Mouse (Mus musculus) frontal cortex, postnatal 10 days (tissue): Measurements from ENCODE around the gene Ezh1.
A peak's percentile ranks its signal among the peaks of the same experiment; 100 is the strongest.
"Not testable (repeated sequence)": the region's sequence is repeated elsewhere in the genome, so short reads cannot be mapped to it uniquely, and the experiment has no call there.

ENCODE experiments used
- DNase-seq, 2 experiments: peaks; one replicate each; pipeline ENCODE4 v3.0.0; 2022; ENCODE audit warnings: low spot score in 2 of 2, mixed read lengths in 1 of 2

Gene Ezh1

DNA sequence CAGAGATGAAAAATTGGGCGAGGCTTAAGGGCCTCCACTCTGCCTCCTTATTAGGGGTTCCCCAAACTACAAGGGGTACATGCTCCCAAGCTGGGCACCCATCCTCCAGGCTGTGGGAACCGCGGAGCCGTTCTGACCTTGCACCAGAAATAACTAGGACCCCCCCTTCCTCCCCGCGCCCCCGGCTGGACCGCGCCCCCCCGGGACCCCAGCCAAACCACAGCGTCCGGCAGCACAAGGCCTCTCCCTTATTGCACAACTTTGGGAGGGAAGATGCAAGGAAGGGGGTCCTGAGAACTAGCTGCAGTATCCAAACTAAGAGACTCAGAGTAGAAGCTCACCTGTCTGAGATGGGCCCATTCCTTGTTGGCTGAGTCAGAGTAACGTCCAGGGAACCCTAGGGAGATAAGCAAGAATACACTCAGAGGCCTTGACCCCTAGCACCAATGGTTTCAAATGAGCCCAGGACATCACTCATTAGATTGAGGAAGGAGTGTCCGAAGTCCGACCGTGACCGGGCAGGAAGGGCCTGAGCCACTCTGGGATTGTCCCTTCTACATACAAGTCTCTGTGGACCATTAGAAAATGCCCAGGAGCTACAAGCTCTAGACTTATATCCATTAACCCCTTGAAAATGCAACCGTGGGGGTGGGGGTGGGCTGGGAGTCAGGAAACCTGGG lies 57.8 kb downstream of the Ezh1 start:
- DNase-seq, result no peak

GRCm38 (mm10) chr11:101167963-101168300 lies 58.3 kb downstream of the Ezh1 start:
- no peak for DNase-seq

DNA sequence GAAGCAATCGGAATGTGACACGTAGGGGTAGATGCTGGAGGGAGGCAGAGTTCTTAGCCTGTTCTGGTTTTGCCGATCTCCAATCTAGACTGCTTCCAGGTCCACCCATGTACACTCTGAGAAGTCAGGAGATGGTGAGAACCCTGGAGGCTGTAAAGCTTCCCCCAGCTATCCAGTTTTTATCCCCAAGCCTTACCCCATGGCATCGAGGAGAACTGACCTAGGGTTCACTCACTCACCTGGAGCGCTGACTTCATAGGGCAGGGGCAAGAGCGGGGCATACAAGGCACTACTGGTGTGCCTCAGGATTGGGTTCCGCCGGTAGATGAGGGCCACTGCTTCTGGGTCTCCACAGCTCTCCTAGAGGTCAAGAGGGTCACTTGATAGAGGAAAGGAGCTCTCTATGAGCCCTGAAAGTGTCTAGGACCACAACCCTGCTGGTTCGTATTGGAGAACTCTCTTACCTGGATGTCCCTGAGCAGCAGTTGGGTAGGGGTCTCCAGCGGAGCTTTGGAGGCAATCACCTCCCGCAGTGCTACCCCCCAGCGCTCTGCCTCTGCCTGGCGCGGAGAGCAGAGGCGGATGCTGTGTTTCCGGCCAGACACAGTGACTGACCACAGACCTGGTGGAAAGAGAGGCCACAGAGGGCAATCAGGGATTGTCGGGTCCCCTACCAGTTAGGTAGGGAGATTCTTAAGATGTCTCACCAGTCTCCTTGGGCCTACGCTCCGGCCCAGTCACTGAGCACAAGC lies 58.9 kb downstream of the Ezh1 start:
- no peak for DNase-seq

GRCm38 (mm10) chr11:101166357-101166756 lies 59.9 kb downstream of the Ezh1 start:
- no peak for DNase-seq

DNA sequence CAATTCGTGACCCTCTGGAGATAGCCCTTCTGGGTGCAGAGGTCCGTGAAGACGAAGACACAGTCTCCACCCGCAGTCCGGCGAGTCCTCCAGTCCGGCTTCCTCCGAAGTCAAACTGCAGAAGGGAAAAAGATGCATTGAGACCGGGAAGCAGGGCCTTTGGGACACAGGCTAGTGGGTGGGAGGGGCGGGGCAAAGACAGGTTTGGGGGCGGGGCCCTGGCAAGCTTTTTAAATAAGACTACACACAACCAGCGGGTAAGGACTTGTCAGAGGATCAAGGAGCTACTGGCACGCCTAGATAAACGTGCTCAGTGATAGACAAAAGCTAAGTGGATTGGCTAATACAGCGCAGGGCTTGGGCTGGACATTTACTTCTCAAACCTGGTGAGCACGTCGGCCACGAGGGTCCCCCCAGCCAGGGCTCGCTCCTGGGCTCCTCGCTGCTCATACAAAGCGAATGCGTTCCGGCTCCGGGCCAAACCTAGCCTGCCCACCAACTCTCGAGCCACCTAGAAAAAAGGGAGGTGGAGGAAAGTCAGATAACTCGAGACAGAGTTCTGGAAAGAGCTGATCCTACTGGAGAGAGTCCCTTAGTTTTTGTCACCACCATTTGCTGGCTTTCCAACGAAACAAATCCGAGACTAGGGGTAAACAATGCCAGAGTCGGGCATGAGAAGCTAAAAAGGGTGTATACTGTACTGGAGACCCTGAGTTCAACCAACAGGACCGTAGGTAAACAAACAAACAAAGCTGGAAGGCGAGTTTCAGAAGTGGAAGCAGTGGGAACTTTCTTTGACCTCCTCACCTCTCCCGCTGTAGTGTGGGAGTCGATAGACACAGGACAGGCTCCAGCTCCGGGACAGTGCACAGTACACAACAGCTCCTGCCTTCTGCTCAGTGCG lies 61.3 kb downstream of the Ezh1 start:
- DNase-seq, result no peak

DNA sequence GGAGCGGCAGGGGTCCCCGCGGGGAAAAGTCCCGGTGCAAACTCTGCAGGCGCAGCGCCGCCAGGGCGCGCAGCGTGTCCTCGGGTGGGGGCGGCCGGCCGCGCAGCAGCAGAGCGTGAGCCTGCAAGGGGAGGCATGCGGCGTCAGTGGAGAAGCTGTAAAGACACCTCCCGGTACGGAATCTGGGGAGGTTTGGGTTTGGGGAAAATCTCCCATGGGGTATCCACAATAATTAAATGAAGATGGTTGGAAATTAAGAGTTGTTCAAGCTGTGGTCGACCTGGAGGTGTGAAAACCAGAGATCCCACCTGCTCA lies 62.0 kb downstream of the Ezh1 start:
- no peak for DNase-seq

- DNase-seq, result no peak
Observed at GRCm38 (mm10) chr11:101163476-101164350, 62.5 kb downstream of the Ezh1 start.

- DNase-seq, result no peak
Observed at GRCm38 (mm10) chr11:101162772-101163171, 63.5 kb downstream of the Ezh1 start.

- DNase-seq, result no peak
Observed at GRCm38 (mm10) chr11:101162301-101162700, 64.0 kb downstream of the Ezh1 start.

DNA sequence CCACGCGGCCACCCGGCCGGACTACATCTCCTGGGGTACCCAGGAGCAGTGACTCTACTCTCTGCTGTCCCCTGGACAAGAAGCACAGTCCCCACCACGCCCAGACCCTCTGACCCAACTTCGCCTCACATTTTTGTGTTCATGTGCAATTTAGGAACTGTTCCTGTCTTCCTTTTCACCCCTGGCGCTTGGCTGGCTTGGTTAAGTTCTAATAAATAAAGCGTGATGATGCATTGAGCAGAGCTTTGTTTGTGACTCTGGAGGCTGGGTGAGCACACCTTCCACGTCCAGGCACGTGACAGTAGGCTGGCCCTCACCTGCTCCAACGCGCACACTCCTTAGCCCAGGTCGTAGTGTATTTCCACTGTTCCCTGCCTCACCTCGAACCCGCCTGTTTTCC lies 64.7 kb downstream of the Ezh1 start:
- no peak for DNase-seq

GRCm38 (mm10) chr11:101160981-101161505 lies 65.2 kb downstream of the Ezh1 start:
- DNase-seq, result not testable (repeated sequence)

- DNase-seq, result not testable (repeated sequence)
Observed at GRCm38 (mm10) chr11:101160151-101160550, 66.1 kb downstream of the Ezh1 start.

GRCm38 (mm10) chr11:101155728-101156371 lies 70.4 kb downstream of the Ezh1 start, which contains the start of gene Tubg2:
TSS of gene Tubg2 (plus strand) at chr11:101155907.
- peak; percentile 69 to 72 for DNase-seq

- DNase-seq, result no peak
Observed at GRCm38 (mm10) chr11:101155151-101155550, 71.1 kb downstream of the Ezh1 start.

DNA sequence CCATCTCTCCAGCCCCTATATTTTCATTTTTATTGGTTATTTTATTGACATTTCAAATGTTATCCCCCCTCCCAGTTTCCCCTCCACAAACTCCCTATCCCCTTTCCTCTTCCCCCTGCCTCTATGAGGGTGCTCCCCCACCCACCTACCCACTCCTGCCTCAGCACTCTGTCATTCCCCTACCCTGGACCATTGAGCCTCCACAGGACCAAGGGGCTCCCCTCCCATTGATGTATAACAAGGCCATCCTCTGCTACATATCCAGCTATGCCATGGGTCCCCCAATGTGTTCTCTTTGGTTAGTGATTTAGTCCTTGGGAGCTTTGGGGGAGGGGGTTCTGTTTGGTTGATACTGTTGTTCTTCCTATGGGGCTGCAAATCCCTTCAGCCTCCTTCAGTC lies 71.6 kb downstream of the Ezh1 start:
- DNase-seq, result no peak

- DNase-seq, result no peak
Observed at GRCm38 (mm10) chr11:101152825-101153224, 73.4 kb downstream of the Ezh1 start.

DNA sequence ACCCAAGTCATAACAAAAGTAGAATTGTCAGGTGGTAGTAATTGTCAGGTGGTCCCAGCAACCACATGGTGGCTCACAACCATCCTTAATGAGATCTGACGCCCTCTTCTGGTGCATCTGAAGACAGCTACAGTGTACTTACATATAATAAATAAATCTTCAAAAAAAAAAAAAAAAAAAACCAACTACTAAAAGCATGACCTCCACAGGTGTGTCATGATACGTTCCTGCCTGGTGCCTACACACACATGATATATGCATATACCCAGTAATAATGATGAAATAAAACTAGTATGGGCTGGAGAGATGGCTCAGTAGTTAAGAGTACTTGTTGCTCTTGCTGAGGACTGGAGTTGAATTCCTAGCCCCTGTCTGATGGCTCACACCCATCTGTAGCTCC lies 75.2 kb downstream of the Ezh1 start:
- DNase-seq, result no peak

DNA sequence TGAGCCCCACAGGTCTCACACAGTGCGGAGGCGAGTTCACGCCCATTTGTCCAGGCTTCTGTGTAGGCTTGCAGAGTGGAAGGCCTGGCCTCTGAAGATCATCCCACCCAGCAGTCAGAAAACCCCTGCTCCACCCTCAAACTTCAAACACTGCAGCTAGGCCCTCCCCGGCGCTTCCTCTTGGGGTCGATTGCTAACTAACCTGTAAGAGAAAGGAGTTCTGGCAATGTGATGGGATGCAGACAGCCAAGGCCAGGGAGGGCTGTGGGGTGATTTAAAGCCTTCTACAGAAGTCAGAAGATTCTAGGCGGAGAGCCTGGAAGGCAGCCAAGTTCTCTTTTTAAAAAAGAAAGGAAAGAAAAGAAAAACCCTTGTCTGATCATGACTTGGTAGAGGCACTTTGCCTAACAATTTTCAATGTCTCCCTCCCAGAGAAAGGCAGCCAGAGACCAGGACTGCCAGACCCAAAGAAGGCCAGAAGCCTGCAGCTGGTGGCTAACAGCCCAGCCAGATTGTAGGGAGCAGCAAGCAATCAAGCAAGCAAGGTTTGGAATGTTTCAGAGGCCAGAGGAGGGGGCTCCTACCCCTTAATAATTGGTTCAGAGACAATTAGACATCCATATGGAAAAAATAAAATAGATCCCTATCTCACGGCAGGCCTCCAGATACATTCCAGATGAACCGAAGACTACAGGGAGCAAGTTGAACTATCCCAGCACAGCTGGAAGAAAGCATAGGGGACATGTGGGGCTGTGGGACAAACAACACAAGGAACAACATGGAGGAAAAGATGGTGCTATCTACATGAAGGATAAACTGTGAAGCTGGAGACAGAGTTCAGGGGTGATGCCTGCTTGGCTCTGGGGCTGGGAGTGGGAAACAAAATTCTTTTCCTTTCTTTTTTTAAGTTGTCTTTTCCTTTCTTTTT lies 76.8 kb downstream of the Ezh1 start:
- no peak for DNase-seq

GRCm38 (mm10) chr11:101148751-101149150 lies 77.5 kb downstream of the Ezh1 start:
- no peak for DNase-seq

DNA sequence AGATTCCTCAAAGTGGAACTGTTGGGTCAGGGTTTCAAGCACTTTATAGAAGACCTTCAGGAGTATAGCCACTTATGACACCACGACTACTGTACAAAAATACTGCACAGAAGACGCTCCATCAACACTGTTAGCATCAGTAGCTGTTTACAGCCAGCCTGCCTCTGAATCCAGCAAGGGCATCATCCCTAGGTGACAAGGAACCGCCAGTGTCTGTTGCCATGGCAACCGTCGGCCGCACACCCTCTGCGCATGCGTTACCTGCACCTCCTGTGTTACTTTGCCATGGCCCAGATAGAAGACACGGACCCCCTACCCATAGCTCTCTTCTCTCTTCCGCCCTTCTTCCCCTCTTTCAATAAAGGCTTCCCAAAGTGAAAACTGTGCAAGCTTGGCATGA lies 79.9 kb downstream of the Ezh1 start:
- DNase-seq, result no peak
